Mouse (Mus musculus): ENCODE results near the gene Clec3b. TPM values are rescaled to one million over a fixed set of nuclear protein-coding genes. Genes with fewer than 3 reads are reported as not detected.

Clec3b gene
- polyA plus RNA-seq, 1 experiment from 2014 or later: 2.9 TPM

Other genes starting within 250 kb of the Clec3b start
- 15.5 and 18.1 TPM in 2 replicates for gene Zfp105, start 227.9 kb upstream of the Clec3b start, polyA plus RNA-seq (2014; fragmentation: Nextera tagmentation; extraction: Ambion mirVana)
- 35.0 and 35.9 TPM in 2 replicates for gene 1110059G10Rik, start 199.9 kb upstream of the Clec3b start, polyA plus RNA-seq (2014; fragmentation: Nextera tagmentation; extraction: Ambion mirVana)
- gene Kif15, start 199.9 kb upstream of the Clec3b start, polyA plus RNA-seq (2014; fragmentation: Nextera tagmentation; extraction: Ambion mirVana): 23.9 and 27.4 TPM in 2 replicates
- gene Tmem42, start 129.6 kb upstream of the Clec3b start, polyA plus RNA-seq (2014; fragmentation: Nextera tagmentation; extraction: Ambion mirVana): 24.5 and 24.6 TPM in 2 replicates
- gene Tgm4, start 116.2 kb upstream of the Clec3b start, polyA plus RNA-seq (2014; fragmentation: Nextera tagmentation; extraction: Ambion mirVana): 0.18 and 0.21 TPM in 2 replicates
- gene Zdhhc3, start 37.7 kb upstream of the Clec3b start, polyA plus RNA-seq (2014; fragmentation: Nextera tagmentation; extraction: Ambion mirVana): 51.2 and 57.4 TPM in 2 replicates
- 84.2 and 100 TPM in 2 replicates for gene Exosc7, start 37.7 kb upstream of the Clec3b start, polyA plus RNA-seq (2014; fragmentation: Nextera tagmentation; extraction: Ambion mirVana)
- gene Cdcp1, start 65.1 kb downstream of the Clec3b start, polyA plus RNA-seq (2014; fragmentation: Nextera tagmentation; extraction: Ambion mirVana): 7.1 and 8.0 TPM in 2 replicates
- 13.1 and 15.4 TPM in 2 replicates for gene Tmem158, start 109.8 kb downstream of the Clec3b start, polyA plus RNA-seq (2014; fragmentation: Nextera tagmentation; extraction: Ambion mirVana)
- gene Lars2, start 216.0 kb downstream of the Clec3b start, polyA plus RNA-seq (2014; fragmentation: Nextera tagmentation; extraction: Ambion mirVana): 1,681 and 1,840 TPM in 2 replicates

All from embryonic facial prominence, embryonic 14.5 days (tissue).